Mouse (Mus musculus): Measurements from ENCODE around the gene Zfp771. TPM values are rescaled to one million over a fixed set of nuclear protein-coding genes. Genes with fewer than 3 reads are reported as not detected.

Gene Zfp771
- polyA plus RNA-seq, 1 experiment from 2014 or later, result 15.5 TPM

DNA sequence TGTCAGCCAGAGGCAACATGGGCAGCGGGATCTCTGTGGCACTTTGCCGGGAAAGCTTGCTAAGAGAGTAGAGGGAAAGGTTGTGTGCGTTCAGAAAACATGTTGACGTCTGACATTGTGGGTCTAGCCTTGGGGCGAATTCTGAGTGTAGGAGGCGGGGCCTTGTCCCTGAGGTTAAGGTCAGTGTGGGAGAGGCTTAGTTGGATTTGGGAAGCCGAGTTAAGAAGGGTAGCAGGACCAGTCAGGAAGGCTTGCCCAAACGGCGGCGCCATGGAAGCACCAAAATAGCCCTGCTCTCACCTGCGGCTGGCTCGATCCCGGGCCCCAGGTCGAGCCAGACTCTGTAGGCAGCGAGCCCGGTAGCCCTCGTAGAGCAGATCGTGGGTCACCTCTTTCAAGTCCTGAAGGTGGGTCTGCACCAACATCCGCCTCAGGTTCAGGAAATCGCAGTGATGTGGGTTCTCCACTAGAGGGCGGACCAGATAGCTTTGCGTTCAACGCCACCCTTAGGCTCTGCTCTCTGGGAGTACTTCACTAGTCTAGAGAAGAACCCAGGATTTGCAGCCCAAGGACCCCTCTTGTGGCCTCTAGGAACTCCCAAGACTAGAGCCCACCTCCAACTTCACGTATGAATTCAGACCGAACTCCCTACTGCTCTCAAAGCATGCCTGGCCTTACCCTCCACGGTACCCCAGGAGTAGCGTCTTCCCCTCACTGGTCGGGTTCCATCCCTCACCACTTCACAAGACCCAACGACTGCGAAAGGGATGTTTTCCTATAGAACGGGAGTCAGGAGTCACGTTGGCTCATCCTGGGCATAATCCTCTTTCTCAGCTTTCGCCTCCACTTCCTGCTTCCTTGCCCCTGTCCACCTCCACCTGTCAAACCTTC, 28.8 kb upstream of the Zfp771 start:
- H3K4me3 ChIP-seq (ENCODE audit: low read depth, low read length), result peak overlapping the region; percentile 33
- peaks cover 42% of the 10 kb centered on the region for H3K4me1 ChIP-seq (ENCODE audit: insufficient read depth)
- peak overlapping the region; percentile 53 for H3K9ac ChIP-seq (replicated peaks)
- no peaks in the 10 kb centered on the region for H3K9me3 ChIP-seq (ENCODE audit: low read length)
- TF ChIP-seq CTCF (IDR thresholded peaks at IDR 0.05; ENCODE audit: low read depth) (peak; percentile 96), EP300 (IDR thresholded peaks at IDR 0.05; ENCODE audit: low read depth) (no peak)
- no peaks in the 10 kb centered on the region for H3K27me3 ChIP-seq (ENCODE audit: insufficient read depth, low read length)
- peaks cover 9% of the 10 kb centered on the region; the same call in 1 of the 2 replicates for H3K36me3 ChIP-seq (replicated peaks; ENCODE audit: insufficient read depth, low read length)
- ATAC-seq (peak; percentile 44), DNase-seq (peak; percentile 70)
- WGBS (ENCODE audit: insufficient replicate concordance), result 31% methylated on average over 33 of the region's 33 CpGs
- peak overlapping the region; percentile 70 for H3K4me2 ChIP-seq (ENCODE audit: low read depth, low read length)
- H3K27ac ChIP-seq (ENCODE audit: low read depth), result no peak overlapping the region

DNA sequence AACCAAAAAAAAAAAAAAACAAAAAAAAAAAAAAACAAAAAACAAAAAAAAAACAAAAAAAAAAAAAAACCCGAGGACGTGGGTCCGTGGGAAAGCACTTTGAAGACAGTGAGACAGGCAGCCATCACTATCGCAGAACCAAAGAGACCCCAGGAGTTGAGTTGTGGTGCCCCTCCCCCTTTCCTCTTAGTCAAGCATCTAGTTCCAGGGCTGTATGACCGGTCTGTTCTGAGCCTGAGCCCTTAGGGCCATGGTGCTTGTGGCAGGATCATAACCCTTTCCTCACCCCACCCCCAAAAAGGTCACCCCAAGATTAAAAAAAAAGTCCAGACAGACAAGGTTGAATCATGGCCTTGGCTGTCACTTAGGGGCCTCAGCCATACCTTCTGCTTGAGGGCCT, 27.8 kb upstream of the Zfp771 start:
- peaks cover 39% of the 10 kb centered on the region for H3K4me1 ChIP-seq (ENCODE audit: insufficient read depth)

DNA sequence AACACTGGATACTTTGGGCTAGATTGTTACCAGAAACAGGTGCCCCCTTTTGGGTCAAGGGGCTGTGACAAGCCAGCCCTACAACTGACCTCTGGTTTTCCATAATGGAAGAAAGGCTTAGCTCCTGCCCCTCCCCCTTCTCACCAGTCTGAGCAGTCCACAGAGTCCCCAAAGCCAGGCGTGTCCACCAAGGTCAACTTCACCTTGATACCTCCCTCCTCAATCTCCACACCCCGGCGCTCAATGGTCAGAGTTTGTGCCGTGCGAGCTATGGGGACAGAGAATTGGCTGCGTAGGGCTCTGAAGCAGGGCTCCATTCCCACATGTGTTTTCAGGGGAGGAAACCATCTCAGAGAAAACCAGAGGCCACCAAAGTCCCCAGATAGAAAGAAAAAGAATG, 26.6 kb upstream of the Zfp771 start:
- TF ChIP-seq EP300 (IDR thresholded peaks at IDR 0.05; ENCODE audit: low read depth), result no peak
- TF ChIP-seq CTCF (IDR thresholded peaks at IDR 0.05; ENCODE audit: low read depth), result no peak
- Histone ChIP-seq H3K4me3 (ENCODE audit: low read depth, low read length) (peak overlapping the region; percentile 36), H3K9me3 (ENCODE audit: low read length) (no peaks in the 10 kb centered on the region), H3K9ac (replicated peaks) (peak overlapping the region; percentile 63), H3K27me3 (ENCODE audit: insufficient read depth, low read length) (no peaks in the 10 kb centered on the region), H3K4me2 (ENCODE audit: low read depth, low read length) (peak overlapping the region; percentile 69), H3K36me3 (replicated peaks; ENCODE audit: insufficient read depth, low read length) (peaks cover 9% of the 10 kb centered on the region; the same call in 1 of the 2 replicates), H3K27ac (ENCODE audit: low read depth) (peak overlapping the region; percentile 84), H3K4me1 (ENCODE audit: insufficient read depth) (peaks cover 39% of the 10 kb centered on the region)
- 65% methylated on average over 6 of the region's 6 CpGs for WGBS (ENCODE audit: insufficient replicate concordance)
- DNase-seq, result no peak
- ATAC-seq, result no peak

More for the DNA sequence above, 27.8 kb upstream of the Zfp771 start:
- DNase-seq, result no peak
- H3K27me3 ChIP-seq (ENCODE audit: insufficient read depth, low read length), result no peaks in the 10 kb centered on the region
- 81% methylated on average over 5 of the region's 5 CpGs for WGBS (ENCODE audit: insufficient replicate concordance)
- no peak overlapping the region for H3K4me3 ChIP-seq (ENCODE audit: low read depth, low read length)
- peaks cover 9% of the 10 kb centered on the region; the same call in 1 of the 2 replicates for H3K36me3 ChIP-seq (replicated peaks; ENCODE audit: insufficient read depth, low read length)
- H3K4me2 ChIP-seq (ENCODE audit: low read depth, low read length), result 0 out of 2 replicates have a peak overlapping the region, but pooled peaks have one; percentile 69
- H3K9me3 ChIP-seq (ENCODE audit: low read length), result no peaks in the 10 kb centered on the region
- no peak overlapping the region for H3K27ac ChIP-seq (ENCODE audit: low read depth)
- no peak for ATAC-seq
- TF ChIP-seq CTCF (IDR thresholded peaks at IDR 0.05; ENCODE audit: low read depth) (no peak), EP300 (IDR thresholded peaks at IDR 0.05; ENCODE audit: low read depth) (no peak)
- no peak overlapping the region for H3K9ac ChIP-seq (replicated peaks)

DNA sequence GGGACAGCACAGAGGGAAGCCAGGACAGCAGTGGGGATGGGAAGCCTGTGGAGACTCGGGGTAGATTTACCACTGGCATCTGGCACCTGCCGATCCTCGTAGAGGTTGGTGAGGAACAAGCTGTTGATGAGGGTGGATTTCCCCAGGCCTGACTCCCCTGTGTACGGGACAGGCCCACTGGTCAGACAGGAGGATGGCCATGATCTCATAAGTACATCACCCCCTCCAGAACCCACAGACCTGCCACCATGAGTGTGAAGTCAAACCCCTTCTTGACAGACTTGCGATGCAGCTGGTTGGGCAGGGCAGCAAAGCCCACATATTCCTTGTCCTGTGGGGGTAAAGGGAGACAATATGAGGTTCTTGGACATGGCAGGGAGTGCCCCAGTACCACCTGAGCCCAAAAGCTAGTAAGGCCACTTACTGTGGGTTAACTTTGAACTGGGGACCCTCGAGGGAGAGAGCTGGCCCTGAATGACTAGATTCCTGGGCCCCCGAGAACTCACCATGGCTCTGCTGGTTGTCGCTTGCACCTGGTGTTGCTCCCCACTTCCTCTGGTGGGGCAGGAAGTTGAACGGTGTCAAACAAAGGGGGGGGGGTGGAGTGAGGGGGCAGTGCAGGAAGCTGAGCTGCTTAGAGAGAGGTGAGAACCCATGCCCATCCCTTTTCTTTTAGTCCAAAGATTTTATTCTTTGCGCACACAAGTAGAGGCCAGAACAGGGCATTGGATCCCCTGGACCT, 26.0 kb upstream of the Zfp771 start:
- Histone ChIP-seq H3K27ac (ENCODE audit: low read depth) (peak overlapping the region; percentile 84), H3K4me2 (ENCODE audit: low read depth, low read length) (peak overlapping the region; percentile 69), H3K4me3 (ENCODE audit: low read depth, low read length) (peak overlapping the region; percentile 36), H3K9me3 (ENCODE audit: low read length) (no peaks in the 10 kb centered on the region), H3K36me3 (replicated peaks; ENCODE audit: insufficient read depth, low read length) (peaks cover 9% of the 10 kb centered on the region; the same call in 1 of the 2 replicates), H3K9ac (replicated peaks) (peak overlapping the region; percentile 63), H3K4me1 (ENCODE audit: insufficient read depth) (peaks cover 38% of the 10 kb centered on the region), H3K27me3 (ENCODE audit: insufficient read depth, low read length) (no peaks in the 10 kb centered on the region)
- TF ChIP-seq EP300 (IDR thresholded peaks at IDR 0.05; ENCODE audit: low read depth) (no peak), CTCF (IDR thresholded peaks at IDR 0.05; ENCODE audit: low read depth) (no peak)
- no peak for DNase-seq
- ATAC-seq, result peak; percentile 32
- 38% methylated on average over 10 of the region's 10 CpGs for WGBS (ENCODE audit: insufficient replicate concordance)

- Histone ChIP-seq H3K27ac (ENCODE audit: low read depth) (peak overlapping the region; percentile 84), H3K27me3 (ENCODE audit: insufficient read depth, low read length) (no peaks in the 10 kb centered on the region), H3K9ac (replicated peaks) (peak overlapping the region; percentile 63), H3K4me1 (ENCODE audit: insufficient read depth) (peaks cover 42% of the 10 kb centered on the region), H3K4me2 (ENCODE audit: low read depth, low read length) (peak overlapping the region; percentile 69), H3K4me3 (ENCODE audit: low read depth, low read length) (peak overlapping the region; percentile 36; the same call in 1 of the 2 replicates), H3K36me3 (replicated peaks; ENCODE audit: insufficient read depth, low read length) (peaks cover 9% of the 10 kb centered on the region; the same call in 1 of the 2 replicates), H3K9me3 (ENCODE audit: low read length) (no peaks in the 10 kb centered on the region)
- TF ChIP-seq CTCF (IDR thresholded peaks at IDR 0.05; ENCODE audit: low read depth) (no peak), EP300 (IDR thresholded peaks at IDR 0.05; ENCODE audit: low read depth) (peak; percentile 87)
- DNase-seq (no peak), ATAC-seq (peak; percentile 58)
- WGBS (ENCODE audit: insufficient replicate concordance), result 51% methylated on average over 4 of the region's 4 CpGs
Observed at GRCm38 (mm10) chr7:127218670-127219069, 25.4 kb upstream of the Zfp771 start.

DNA sequence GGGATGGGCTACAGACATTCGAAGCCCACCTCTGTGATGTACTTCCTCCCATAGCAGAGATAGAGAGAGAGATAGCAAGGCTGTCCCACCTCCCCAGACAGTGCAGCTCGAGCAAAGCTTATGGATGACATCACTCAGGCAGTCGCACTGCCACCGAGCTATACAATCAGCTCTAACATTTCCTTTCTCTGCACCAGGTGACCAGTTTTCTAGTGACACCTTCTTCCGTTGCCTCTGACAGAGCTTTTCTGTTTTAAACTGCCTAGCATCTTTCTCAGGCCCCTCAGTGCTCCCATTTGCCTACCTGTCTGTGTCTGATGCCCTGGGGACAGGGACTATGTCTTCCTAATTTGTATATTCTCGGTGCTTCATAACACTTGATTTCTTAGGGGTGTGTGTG, 23.6 kb upstream of the Zfp771 start:
- Histone ChIP-seq H3K4me1 (ENCODE audit: insufficient read depth) (peaks cover 50% of the 10 kb centered on the region), H3K27ac (ENCODE audit: low read depth) (no peak overlapping the region)
- WGBS (ENCODE audit: insufficient replicate concordance), result 65% methylated on average over 6 of the region's 6 CpGs

More for the DNA sequence above, 23.6 kb upstream of the Zfp771 start:
- H3K36me3 ChIP-seq (replicated peaks; ENCODE audit: insufficient read depth, low read length), result no peaks in the 10 kb centered on the region
- DNase-seq, result no peak
- H3K27me3 ChIP-seq (ENCODE audit: insufficient read depth, low read length), result no peaks in the 10 kb centered on the region
- no peak for TF ChIP-seq EP300 (IDR thresholded peaks at IDR 0.05; ENCODE audit: low read depth)
- TF ChIP-seq CTCF (IDR thresholded peaks at IDR 0.05; ENCODE audit: low read depth), result no peak
- no peak overlapping the region for H3K9ac ChIP-seq (replicated peaks)
- no peak for ATAC-seq
- no peak overlapping the region for H3K4me3 ChIP-seq (ENCODE audit: low read depth, low read length)
- H3K9me3 ChIP-seq (ENCODE audit: low read length), result no peaks in the 10 kb centered on the region
- no peak overlapping the region for H3K4me2 ChIP-seq (ENCODE audit: low read depth, low read length)
